Mouse (Mus musculus) heart, postnatal 10 days (tissue): Measurements from ENCODE around the gene Bmp7. TPM values are rescaled to one million over a fixed set of nuclear protein-coding genes. Genes with fewer than 3 reads are reported as not detected.

Source experiments
- DNase-seq, 2 experiments: peaks; one replicate each; pipeline ENCODE4 v3.0.0; 2021
- intact Hi-C: fragments of 180-260 bp; cut with DNase I; formaldehyde crosslinking; loops from one replicate; pipeline ENCODE4 v1.15.1; 2025
- microRNA-seq, 2 experiments: library from miRNA; unstranded; fragments of <30 nt; microRNA quantifications; one replicate each; pipeline ENCODE4 v1.2.0; 2022
- total RNA-seq, 2 experiments: library from RNA; stranded (reverse); gene quantifications; 2 replicates each; pipeline ENCODE4 v1.2.3; 2021

The Bmp7 gene
- total RNA-seq, 2 experiments from 2014 or later: 4.0 to 4.6 TPM

DNA sequence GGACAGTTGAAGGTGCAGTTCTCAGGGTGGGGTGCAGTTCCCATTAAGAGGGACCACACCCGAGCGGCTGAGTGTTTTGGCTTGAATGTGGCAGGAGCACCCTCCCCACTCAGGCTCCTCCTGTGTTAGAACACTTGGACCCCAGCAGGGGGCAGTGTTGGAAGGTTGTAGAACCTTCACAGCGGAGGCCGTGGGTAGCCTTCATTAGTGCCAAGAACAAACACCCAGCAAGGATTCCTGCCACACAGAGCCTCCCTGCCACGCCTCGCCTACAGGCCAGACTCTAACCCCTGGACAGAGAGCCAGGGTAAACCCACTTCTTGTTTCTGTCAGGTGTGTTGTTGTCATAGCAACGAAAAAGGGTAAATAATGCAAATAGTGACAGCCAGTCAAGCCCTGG is 112.6 kb downstream of the Bmp7 start:
- DNase-seq: peak in 1 of 2 experiments; percentile 27
- intact Hi-C loops: loop anchor here (5.0 kb wide), 1 partner anchor 275 kb away; no protein-coding TSS in a partner anchor

DNA sequence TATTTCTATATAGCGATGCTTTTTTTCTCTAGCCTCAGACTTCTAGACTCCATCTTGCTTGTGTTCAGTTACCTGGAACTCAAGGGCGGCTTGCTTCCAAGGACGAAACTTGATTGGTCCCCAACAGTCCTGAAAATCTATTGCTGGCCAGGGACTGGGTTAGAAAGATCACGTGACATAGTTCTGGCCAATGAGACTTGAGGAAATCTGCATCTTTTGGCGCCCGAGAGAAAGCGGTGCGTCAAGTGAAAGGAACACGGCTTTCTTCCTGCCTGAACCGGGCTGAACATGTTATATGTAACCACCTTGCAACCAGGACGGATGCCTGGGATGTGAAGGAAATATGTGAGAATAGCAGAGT is 114.4 kb downstream of the Bmp7 start:
- no peak for DNase-seq
- intact Hi-C loops: loop anchor here (2.0 to 5.0 kb wide), 2 partner anchors 273 to 347 kb away; no protein-coding TSS in a partner anchor

DNA sequence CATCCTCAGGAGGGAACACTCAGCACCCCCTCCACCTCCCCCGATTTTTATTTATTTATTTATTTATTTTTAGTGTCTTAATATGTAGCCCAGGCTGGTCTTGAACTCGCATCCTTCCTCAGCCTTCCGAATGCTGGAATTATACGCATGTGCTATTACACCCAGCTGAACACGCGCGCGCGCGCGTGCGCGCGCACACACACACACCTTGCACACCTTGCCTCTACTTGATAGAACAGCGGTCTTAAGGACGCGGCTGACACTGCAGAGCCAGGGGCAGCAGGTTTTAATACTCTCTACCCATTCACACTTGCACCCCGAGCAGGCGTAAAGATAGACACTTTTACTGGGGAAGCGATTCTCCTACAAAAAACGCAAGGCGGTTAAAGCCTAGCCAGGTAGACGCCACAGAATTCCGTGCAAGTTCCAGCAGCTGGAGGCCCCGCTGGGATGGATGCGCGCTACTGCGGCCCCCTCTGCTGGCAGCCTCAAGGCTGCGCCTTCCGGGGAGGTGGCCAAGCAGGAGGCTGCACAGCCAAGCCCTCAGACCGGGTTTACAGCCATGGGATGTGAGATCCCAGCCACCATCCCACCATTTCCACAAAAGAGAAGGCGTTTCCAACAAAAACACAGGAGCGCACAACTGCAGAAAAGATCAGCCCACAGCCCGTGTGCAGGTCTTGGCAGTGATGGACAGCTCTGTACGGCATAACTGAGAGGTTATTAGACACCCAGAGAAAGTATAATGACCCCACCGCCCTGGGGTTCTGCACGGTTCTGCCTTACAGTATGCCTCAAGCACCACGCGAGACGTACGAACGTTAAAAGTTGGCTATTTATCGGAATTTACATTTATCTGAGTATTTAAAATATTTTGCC is 115.0 kb downstream of the Bmp7 start:
- intact Hi-C loops: loop anchor here (2.0 to 5.0 kb wide), 2 partner anchors 273 to 346 kb away; no protein-coding TSS in a partner anchor
- peak; percentile 70 to 80 for DNase-seq

DNA sequence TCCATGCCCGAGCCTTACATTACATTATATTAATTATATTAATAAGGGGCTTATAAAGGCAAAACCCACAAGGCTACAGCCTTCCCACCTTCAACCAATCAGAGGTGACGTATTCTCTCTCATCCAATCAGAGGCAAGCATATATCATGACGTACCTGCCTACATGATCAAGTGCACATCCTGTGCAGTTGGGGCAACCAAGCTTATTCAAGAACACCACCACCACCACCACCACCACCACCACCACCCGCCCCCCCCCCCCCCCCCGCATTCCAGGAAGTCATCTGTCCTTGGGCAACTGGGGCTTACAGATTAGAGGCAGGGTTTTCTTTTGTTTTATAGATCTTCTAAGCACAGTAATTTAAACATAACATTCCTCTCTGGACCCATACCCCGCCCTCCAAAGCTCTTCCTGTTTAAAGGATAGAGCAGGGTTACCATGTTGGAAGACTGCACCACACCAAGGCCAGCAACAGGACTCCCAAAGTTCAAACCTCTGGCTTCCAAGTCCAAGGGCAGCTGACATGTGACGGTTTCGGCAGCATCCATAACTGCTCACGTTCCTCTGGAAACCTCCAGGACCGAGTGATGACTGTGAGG is 121.4 kb downstream of the Bmp7 start:
- intact Hi-C loops: no loop called here
- DNase-seq: no peak

Small RNAs within 50 kb of the gene (microRNA-seq; reads per million reads assigned to microRNA genes)
- 0 reads per million in 2 experiments for gene Gm22773

Other genes with a start within 250 kb of the Bmp7 start
- gene Spo11, start 37.4 kb upstream of the Bmp7 start, total RNA-seq: not detected
- 10 to 100 TPM; 37.7 to 42.8 TPM for gene Rae1, start 59.8 kb upstream of the Bmp7 start, total RNA-seq
- 100 to 1,000 TPM; 146 to 187 TPM for gene Rbm38, start 80.2 kb upstream of the Bmp7 start, total RNA-seq
- under 1 TPM in 1 of 2 experiments, not detected in 1; 0.10 TPM for gene Ctcfl, start 179.2 kb upstream of the Bmp7 start, total RNA-seq
- 10 to 100 TPM; 24.1 to 85.1 TPM for gene Pck1, start 212.7 kb upstream of the Bmp7 start, total RNA-seq